Mouse (Mus musculus): Measurements from ENCODE around the gene Kcnrg.

- TF ChIP-seq CTCF (IDR thresholded peaks at IDR 0.05; ENCODE audit: low read depth, low read length) (no peak), POLR2A (IDR thresholded peaks at IDR 0.05; ENCODE audit: extremely low read depth, insufficient read depth, low read length) (no peak)
Measured at GRCm38 (mm10) chr14:61642668-61643067, 35.4 kb downstream of the Kcnrg start.

All from liver, adult 2 months (tissue).